Mouse (Mus musculus): ENCODE results near the gene Ogfod3. TPM values are rescaled to one million over a fixed set of nuclear protein-coding genes. Genes with fewer than 3 reads are reported as not detected.

The Ogfod3 gene
- polyA plus RNA-seq, 1 experiment from 2014 or later: 25.1 TPM

GRCm38 (mm10) chr11:121137682-121138081 is 66.8 kb downstream of the Ogfod3 start:
- DNase-seq (ENCODE audit: extremely low spot score, low spot score): no peak
- no peaks in the 10 kb centered on the region for H3K4me1 ChIP-seq
- no peak overlapping the region for H3K4me3 ChIP-seq
- H3K27me3 ChIP-seq (ENCODE audit: poor library complexity, severe bottlenecking): no peaks in the 10 kb centered on the region; the same call in 1 of the 2 replicates
- H3K9me3 ChIP-seq: no peaks in the 10 kb centered on the region
- no peak overlapping the region for H3K27ac ChIP-seq
- H3K36me3 ChIP-seq (replicated peaks): no peaks in the 10 kb centered on the region
- WGBS: 88% methylated on average over 5 of the region's 5 CpGs

- no peak overlapping the region for H3K27ac ChIP-seq
- no peaks in the 10 kb centered on the region for H3K4me1 ChIP-seq
- H3K9me3 ChIP-seq: no peaks in the 10 kb centered on the region
- H3K36me3 ChIP-seq (replicated peaks): no peaks in the 10 kb centered on the region
- 80% methylated on average over 1 of the region's 1 CpGs for WGBS
- H3K27me3 ChIP-seq (ENCODE audit: poor library complexity, severe bottlenecking): no peaks in the 10 kb centered on the region; the same call in 1 of the 2 replicates
- no peak for DNase-seq (ENCODE audit: extremely low spot score, low spot score)
- no peak overlapping the region for H3K4me3 ChIP-seq
These were observed 69.9 kb downstream of the Ogfod3 start for GRCm38 (mm10) chr11:121134600-121134999.

- no peak for DNase-seq (ENCODE audit: extremely low spot score, low spot score)
- no peaks in the 10 kb centered on the region for H3K4me1 ChIP-seq
- no peak overlapping the region for H3K27ac ChIP-seq
- WGBS: 85% methylated on average over 1 of the region's 1 CpGs
- H3K9me3 ChIP-seq: no peaks in the 10 kb centered on the region
- no peaks in the 10 kb centered on the region for H3K36me3 ChIP-seq (replicated peaks)
- H3K27me3 ChIP-seq (ENCODE audit: poor library complexity, severe bottlenecking): no peaks in the 10 kb centered on the region
- no peak overlapping the region for H3K4me3 ChIP-seq
These were observed 74.9 kb downstream of the Ogfod3 start for GRCm38 (mm10) chr11:121129616-121130015.

Other genes starting within 250 kb of the Ogfod3 start
- 120 and 123 TPM in 2 replicates for gene Csnk1d, start 213.4 kb downstream of the Ogfod3 start, polyA plus RNA-seq (2016; fragmentation: Nextera tagmentation; extraction: Ambion mirVana)
- gene Cd7, start 165.3 kb downstream of the Ogfod3 start, polyA plus RNA-seq (2016; fragmentation: Nextera tagmentation; extraction: Ambion mirVana): not detected in 2 replicates
- not detected in 2 replicates for gene Sectm1b, start 141.1 kb downstream of the Ogfod3 start, polyA plus RNA-seq (2016; fragmentation: Nextera tagmentation; extraction: Ambion mirVana)
- not detected in 2 replicates for gene Sectm1a, start 123.5 kb downstream of the Ogfod3 start, polyA plus RNA-seq (2016; fragmentation: Nextera tagmentation; extraction: Ambion mirVana)
- gene Tex19.2, start 86.0 kb downstream of the Ogfod3 start, polyA plus RNA-seq (2016; fragmentation: Nextera tagmentation; extraction: Ambion mirVana): 0.06 TPM in 1 of 2 replicates, not detected in the other
- gene Tex19.1, start 58.6 kb downstream of the Ogfod3 start, polyA plus RNA-seq (2016; fragmentation: Nextera tagmentation; extraction: Ambion mirVana): not detected in 2 replicates
- gene Uts2r, start 44.4 kb downstream of the Ogfod3 start, polyA plus RNA-seq (2016; fragmentation: Nextera tagmentation; extraction: Ambion mirVana): 0.09 TPM in 1 of 2 replicates, not detected in the other
- 5.3 and 6.6 TPM in 2 replicates for gene Hexdc, start 278 bp downstream of the Ogfod3 start, polyA plus RNA-seq (2016; fragmentation: Nextera tagmentation; extraction: Ambion mirVana)
- 28.2 and 29.9 TPM in 2 replicates for gene Cybc1, start 24.6 kb upstream of the Ogfod3 start, polyA plus RNA-seq (2016; fragmentation: Nextera tagmentation; extraction: Ambion mirVana)
- gene Narf, start 32.5 kb upstream of the Ogfod3 start, polyA plus RNA-seq (2016; fragmentation: Nextera tagmentation; extraction: Ambion mirVana): 48.0 and 50.6 TPM in 2 replicates
- 10.4 and 11.9 TPM in 2 replicates for gene Foxk2, start 55.3 kb upstream of the Ogfod3 start, polyA plus RNA-seq (2016; fragmentation: Nextera tagmentation; extraction: Ambion mirVana)
- gene Wdr45b, start 149.7 kb upstream of the Ogfod3 start, polyA plus RNA-seq (2016; fragmentation: Nextera tagmentation; extraction: Ambion mirVana): 98.6 and 102 TPM in 2 replicates
- 0.77 and 1.0 TPM in 2 replicates for gene Rab40b, start 183.5 kb upstream of the Ogfod3 start, polyA plus RNA-seq (2016; fragmentation: Nextera tagmentation; extraction: Ambion mirVana)
- 7.8 and 8.1 TPM in 2 replicates for gene Fn3krp, start 216.7 kb upstream of the Ogfod3 start, polyA plus RNA-seq (2016; fragmentation: Nextera tagmentation; extraction: Ambion mirVana)
- gene Fn3k, start 230.2 kb upstream of the Ogfod3 start, polyA plus RNA-seq (2016; fragmentation: Nextera tagmentation; extraction: Ambion mirVana): 0.58 and 0.79 TPM in 2 replicates
- gene Tbcd, start 247.2 kb upstream of the Ogfod3 start, polyA plus RNA-seq (2016; fragmentation: Nextera tagmentation; extraction: Ambion mirVana): 53.3 and 57.1 TPM in 2 replicates